Mouse (Mus musculus) thymus, postnatal 0 days (tissue): ENCODE measurements around the gene Bap1. TPM values are rescaled to one million over a fixed set of nuclear protein-coding genes. Genes with fewer than 3 reads are reported as not detected.
A peak's percentile ranks its signal among the peaks of the same experiment; 100 is the strongest.

ENCODE experiments used
- DNase-seq: peaks from one replicate; pipeline ENCODE4 v3.0.0-alpha.2; 2015; ENCODE audit warnings: low spot score
- polyA plus RNA-seq: library from polyadenylated mRNA; unstranded; fragments of >200 nt; fragmentation: Nextera tagmentation; extraction: Ambion mirVana; gene quantifications from 2 replicates; pipeline ENCODE4 v1.2.1, GENCODE M21; 2015

Gene Bap1
- polyA plus RNA-seq, 1 experiment from 2014 or later, result 66.5 TPM

GRCm38 (mm10) chr14:31233070-31233995 lies 17.9 kb upstream of the Bap1 start:
- no peak for DNase-seq

DNA sequence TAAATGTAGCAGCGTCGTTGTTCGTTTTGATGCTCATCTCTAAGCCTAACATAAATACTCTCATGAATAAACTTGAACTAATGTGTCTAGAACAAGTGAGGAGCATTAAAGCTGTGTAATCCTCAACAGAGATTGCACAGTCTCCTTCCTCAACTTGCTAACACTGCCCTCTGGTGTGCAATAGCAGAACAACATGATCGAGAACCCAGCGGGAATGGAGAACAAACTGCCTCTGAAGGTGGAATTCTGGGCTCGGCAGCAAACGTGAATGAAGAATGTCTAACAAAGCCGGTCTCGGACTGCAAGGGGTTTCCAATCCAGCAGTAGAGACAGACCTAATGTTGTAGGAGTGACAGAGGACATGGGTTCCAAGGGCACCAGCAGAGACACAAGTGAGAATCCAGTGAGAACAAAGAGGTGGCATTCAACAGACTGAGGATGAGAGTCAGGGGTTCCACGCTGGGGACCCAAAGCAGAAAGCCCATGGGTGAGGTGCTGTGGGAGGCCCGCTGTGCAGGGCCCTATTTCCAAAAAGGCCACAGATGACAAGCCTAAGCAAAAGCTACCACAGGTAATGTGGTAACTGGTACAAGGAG lies 17.2 kb upstream of the Bap1 start:
- DNase-seq, result peak; percentile 71

GRCm38 (mm10) chr14:31237101-31237882 lies 14.0 kb upstream of the Bap1 start:
- DNase-seq, result no peak

DNA sequence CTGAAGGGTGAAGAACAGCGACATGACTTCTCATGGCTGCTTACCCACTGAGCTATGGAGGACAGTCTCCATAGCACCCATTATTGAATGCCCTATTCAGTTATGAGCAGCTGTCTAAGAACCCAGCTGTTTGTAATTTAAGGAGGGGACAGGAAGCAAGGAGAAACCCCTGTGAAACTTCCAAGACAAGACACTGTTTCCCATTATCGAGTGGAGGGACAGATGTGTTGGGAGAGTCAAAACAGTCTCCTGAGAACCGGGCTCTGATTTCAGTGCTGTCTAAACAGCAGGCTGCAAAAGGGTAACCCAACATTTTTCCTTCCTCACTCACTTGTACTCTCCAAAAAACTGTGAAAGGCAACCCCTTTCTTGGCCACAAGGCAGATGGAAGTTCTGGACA lies 10.7 kb upstream of the Bap1 start:
- no peak for DNase-seq

DNA sequence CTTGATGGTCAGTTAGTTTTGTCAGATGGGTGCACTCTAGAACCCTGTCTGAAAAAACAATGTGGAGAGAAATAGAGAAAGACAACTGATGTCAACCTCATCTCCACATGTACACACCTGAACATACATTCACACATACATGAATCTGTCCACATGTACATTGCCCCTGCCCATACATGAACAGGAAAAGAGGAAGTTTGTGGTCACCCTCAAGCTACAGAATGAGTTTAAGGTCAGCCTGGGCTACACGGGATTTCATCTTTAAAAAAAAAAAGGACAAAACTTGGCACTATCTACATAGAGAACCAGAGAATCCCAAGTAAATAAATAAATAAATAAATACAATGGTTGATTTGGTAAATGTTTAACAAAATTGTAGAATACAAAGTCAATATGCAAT lies 6.5 kb upstream of the Bap1 start:
- DNase-seq, result no peak

DNA sequence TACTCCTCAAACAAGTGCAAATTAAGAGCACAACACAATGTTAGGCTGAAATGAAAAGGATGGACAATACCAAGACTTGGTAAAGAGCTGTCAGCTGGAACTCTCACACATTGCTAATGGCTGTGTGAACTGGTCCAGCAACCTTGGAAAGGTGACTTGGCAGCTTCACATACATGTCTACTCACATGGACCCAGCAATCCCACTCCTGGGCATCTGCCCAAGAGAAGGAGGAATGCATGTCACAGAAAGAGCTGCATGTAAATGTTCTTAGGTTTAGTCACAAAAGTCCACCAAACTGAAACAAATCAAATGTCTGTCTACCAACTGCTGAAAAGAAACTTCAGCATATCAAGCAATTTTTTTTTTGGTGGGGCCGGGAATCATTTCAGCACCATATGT lies 5.3 kb upstream of the Bap1 start:
- no peak for DNase-seq

DNA sequence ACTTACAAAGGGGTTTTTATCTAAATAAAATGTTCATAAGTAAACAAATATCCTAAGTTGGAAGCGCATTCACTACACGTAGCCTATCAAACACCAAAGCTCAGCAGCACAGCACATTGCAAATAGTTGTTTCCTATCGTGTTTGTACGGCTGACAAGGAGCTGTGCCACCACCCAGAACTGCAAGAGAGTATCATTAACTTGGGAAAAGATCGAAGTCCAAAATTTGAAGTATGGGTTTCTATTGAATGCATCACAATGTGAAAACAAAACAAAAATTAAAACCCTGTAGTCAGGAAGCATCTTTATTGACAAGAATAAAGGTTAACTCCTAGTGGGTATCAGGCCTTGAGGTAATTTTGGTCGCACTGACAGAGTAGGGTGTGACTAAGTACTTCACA lies 2.9 kb upstream of the Bap1 start:
- DNase-seq, result no peak

DNA sequence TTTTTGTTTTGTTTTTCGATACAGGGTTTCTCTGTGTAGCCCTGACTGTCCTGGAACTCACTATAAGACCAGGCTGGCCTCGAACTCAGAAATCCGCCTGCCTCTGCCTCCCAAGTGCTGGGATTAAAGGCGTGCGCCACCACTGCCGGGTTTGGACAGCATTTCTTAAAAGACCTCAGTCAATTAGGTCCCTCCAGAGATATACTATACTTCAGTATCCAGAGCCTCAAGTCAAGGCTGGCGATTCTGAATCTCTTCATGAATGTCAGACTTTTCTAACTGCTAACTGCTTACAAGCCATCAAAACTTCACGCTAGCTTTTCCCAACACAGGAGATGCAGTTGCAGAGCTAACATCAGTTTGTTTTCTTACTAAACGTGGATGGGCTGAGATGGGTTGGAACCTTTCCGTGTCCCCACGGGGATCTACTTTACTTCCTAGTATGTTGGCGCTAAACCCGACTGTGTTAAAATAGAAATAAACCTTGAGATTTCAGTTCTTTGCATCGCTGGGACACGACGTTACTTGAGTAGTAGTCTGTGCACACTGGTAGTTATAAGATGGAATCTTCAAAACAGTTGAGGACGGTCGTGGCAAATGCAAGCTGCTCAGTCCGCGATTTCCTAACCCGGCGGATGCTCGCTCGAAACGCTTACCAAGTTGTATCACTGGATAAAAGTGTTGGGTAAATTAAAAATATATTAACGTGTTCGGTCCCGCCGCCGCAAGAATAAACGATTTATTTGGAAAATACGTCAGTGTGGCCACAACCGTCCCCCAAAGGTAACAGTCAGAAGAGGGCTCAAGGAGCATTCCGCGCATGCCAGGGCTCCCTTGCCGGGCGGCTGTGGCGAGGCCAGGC lies 797 bp upstream of the Bap1 start:
- DNase-seq, result no peak

DNA sequence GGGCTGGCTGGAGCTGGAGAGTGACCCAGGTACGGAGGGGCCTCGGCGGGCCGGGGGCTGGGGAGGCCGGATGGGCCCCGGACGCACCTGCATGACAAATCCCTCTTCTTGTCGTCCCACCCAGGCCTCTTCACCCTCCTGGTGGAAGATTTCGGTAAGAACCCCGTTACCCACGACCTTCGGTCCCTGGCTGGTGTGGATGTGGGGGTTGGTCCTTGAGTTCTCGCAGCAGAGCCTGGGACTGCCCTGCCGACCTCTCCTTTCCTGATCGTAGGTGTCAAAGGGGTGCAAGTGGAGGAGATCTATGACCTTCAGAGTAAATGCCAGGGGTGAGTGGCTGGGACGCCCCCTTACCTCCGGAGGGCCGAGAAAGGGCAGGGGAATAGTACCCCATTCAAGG lies 376 bp downstream of the Bap1 start:
- no peak for DNase-seq

DNA sequence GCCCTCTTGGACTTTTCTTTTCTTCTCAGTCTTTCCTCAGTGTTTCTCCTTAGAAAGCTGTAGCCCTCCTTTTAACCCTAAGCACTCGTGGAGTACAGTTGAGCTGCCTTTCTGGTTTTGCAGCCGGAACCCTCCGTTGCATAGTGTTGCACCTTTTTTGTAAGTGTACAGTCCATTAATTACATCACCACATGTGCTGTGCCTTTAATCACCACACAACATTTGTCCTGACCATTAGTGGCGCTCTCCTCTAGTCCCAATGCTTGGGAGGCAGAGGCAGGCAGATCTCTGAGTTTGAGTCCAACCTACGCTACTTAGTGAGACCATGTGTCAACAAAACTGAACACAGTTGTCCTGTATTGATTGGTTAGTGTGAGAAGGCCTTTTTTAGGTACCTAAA lies 841 bp downstream of the Bap1 start:
- no peak for DNase-seq

- no peak for DNase-seq
Observed at GRCm38 (mm10) chr14:31258476-31259050, 7.3 kb downstream of the Bap1 start.

DNA sequence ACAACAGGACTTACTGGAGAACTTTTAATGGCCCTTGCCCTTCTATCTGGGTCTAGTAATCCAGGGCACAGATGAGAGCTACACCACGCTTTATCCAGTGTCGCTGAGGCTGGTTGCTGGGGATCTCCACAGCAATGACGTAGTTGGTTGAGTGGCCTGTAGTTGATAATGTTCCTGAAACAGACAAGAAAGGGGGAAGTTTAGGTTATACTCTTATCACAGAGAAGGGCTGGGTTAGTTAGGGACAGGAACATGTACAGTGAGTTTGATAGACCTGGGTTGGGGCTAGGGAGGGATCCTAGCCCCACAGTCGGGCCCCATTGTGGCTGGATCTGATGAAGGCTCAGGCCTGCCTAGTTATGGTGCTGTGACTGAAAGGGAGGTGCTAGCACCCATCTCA lies 9.1 kb downstream of the Bap1 start:
- no peak for DNase-seq

GRCm38 (mm10) chr14:31260932-31261331 lies 9.7 kb downstream of the Bap1 start:
- no peak for DNase-seq

DNA sequence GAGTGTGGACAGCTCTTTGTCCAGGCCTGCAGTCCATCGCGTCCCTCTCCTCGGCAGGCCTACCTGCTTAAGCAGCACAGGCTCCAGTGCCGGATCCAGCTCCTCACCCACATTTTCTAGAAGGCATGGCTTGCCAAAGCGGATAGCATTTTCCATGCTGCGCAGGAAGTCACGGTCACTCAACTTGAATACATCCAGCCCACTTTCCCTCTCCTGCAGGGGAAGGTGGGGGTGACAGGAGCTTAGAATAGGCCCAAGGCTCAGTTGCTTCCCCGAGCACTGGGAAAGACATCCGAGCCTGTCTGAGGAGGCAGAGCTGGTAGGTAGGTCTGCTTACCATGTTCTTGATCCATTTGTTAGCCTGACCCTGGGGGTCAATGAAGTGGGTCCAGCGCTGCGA lies 16.4 kb downstream of the Bap1 start:
- DNase-seq, result no peak

- DNase-seq, result no peak
Observed at GRCm38 (mm10) chr14:31268301-31269001, 17.2 kb downstream of the Bap1 start.

DNA sequence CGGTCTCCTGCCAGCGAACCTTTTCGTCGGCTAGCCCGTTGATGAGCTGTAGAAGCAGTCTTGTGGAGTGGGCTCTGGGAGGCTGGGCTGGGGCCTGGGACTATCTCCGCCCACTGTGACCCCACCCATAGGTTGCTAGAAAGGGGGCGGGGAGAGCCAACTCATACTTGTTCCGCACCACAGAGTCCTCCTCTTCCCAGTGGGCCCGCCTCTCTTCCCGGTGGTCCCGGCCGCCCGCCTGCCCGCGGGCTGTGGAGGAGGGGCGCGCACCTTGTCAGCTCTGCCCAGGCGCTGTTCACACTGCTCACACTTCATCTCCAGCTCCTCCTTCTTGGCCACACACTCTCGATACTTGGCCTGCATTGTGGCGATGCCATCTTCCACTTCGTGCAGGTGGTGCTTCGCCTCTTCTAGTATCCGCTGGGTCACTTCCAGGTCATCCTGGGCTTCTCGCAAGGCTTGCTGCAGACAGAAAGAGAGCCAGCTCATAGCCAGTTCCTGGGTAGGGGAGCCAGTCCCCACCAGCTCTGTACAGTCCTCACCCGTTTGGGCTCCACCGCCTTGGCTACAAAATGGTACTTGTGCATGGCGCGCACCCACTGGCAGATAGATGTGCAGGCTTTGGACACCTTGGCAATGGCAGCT lies 18.3 kb downstream of the Bap1 start:
- peak; percentile 26 for DNase-seq

DNA sequence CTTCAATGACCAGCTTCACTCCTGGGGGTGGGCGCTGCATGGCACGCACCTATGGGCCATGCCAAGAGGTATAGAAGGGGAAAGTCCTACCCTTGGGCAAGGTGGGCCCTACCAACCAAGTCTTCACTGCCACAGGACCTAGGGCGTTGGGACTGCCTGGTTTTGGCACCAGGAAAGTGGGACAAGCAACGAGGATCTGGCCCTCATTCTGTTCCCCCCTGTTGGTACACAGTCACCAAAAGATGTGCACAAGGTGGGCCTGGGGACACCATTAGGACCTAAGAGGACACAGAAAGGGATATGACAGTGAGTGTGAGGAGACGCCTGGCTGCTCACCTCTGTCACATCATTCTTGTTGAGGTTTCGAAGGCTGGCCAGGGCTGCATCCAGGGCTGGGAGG lies 19.9 kb downstream of the Bap1 start:
- no peak for DNase-seq

- peak; percentile 72 for DNase-seq
Observed at GRCm38 (mm10) chr14:31272164-31272563, 20.9 kb downstream of the Bap1 start.

DNA sequence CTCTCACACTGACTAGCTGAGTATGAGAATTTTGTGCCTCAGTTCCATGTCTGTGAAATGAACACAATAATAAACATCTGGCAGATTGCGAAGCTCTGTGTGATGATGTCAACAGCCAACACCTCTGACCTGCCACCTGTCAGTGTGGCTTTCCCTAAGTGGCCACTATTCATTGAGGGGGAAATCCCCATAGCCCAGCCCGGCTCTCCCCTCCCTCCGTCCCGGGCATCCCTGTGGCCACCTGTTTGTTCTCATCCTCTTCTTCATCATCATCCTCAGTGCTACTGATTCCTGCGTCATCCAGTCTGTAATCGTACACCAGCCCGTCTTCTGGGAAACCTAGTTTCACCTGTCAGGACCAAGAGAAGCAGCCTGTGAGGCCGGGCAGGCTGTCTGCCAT lies 34.5 kb downstream of the Bap1 start:
- DNase-seq, result no peak
